Mouse (Mus musculus): ENCODE data around the gene Plcd3.

Gene Plcd3

GRCm38 (mm10) chr11:103058499-103059085 is 42.9 kb downstream of the Plcd3 start:
- no peak for DNase-seq (ENCODE audit: low spot score)

GRCm38 (mm10) chr11:103056636-103057035 is 44.8 kb downstream of the Plcd3 start:
- DNase-seq (ENCODE audit: low spot score) = no peak

- DNase-seq (ENCODE audit: low spot score) = no peak
Observed at GRCm38 (mm10) chr11:103054798-103055197, 46.7 kb downstream of the Plcd3 start.

GRCm38 (mm10) chr11:103053191-103054076 is 48.0 kb downstream of the Plcd3 start:
- DNase-seq (ENCODE audit: low spot score) = no peak

GRCm38 (mm10) chr11:103052078-103052477 is 49.4 kb downstream of the Plcd3 start:
- DNase-seq (ENCODE audit: low spot score) = no peak

- no peak for DNase-seq (ENCODE audit: low spot score)
Observed at GRCm38 (mm10) chr11:103051249-103051691, 50.2 kb downstream of the Plcd3 start.

- DNase-seq (ENCODE audit: low spot score) = no peak
Observed at GRCm38 (mm10) chr11:103050153-103050552, 51.3 kb downstream of the Plcd3 start.

GRCm38 (mm10) chr11:103049611-103050010 is 51.8 kb downstream of the Plcd3 start:
- DNase-seq (ENCODE audit: low spot score) = no peak

- DNase-seq (ENCODE audit: low spot score) = no peak
Observed at GRCm38 (mm10) chr11:103046286-103046685, 55.2 kb downstream of the Plcd3 start.

- no peak for DNase-seq (ENCODE audit: low spot score)
Observed at GRCm38 (mm10) chr11:103043982-103044381, 57.5 kb downstream of the Plcd3 start.

- no peak for DNase-seq (ENCODE audit: low spot score)
Observed at GRCm38 (mm10) chr11:103042828-103043227, 58.6 kb downstream of the Plcd3 start.

- no peak for DNase-seq (ENCODE audit: low spot score)
Observed at GRCm38 (mm10) chr11:103038037-103038436, 63.4 kb downstream of the Plcd3 start.

GRCm38 (mm10) chr11:103036881-103037465 is 64.5 kb downstream of the Plcd3 start:
- DNase-seq (ENCODE audit: low spot score) = no peak

- DNase-seq (ENCODE audit: low spot score) = no peak
Observed at GRCm38 (mm10) chr11:103035007-103035406, 66.5 kb downstream of the Plcd3 start.

GRCm38 (mm10) chr11:103033030-103033429 is 68.4 kb downstream of the Plcd3 start:
- DNase-seq (ENCODE audit: low spot score) = no peak

- peak; percentile 96 for DNase-seq (ENCODE audit: low spot score)
Observed at GRCm38 (mm10) chr11:103028176-103028891, 73.1 kb downstream of the Plcd3 start, which contains the start of the genes Nmt1 and Dcakd. Gene Nmt1 (plus strand): TSS chr11:103028190. Gene Dcakd (minus strand): TSS chr11:103028333.

GRCm38 (mm10) chr11:103027570-103028175 is 73.8 kb downstream of the Plcd3 start:
- no peak for DNase-seq (ENCODE audit: low spot score)

- no peak for DNase-seq (ENCODE audit: low spot score)
Observed at GRCm38 (mm10) chr11:103026901-103027300, 74.6 kb downstream of the Plcd3 start.

- DNase-seq (ENCODE audit: low spot score) = no peak
Observed at GRCm38 (mm10) chr11:103023974-103024373, 77.5 kb downstream of the Plcd3 start.

- no peak for DNase-seq (ENCODE audit: low spot score)
Observed at GRCm38 (mm10) chr11:103020713-103021335, 80.6 kb downstream of the Plcd3 start.

Measured in testis, postnatal 14 days (tissue).